Mouse (Mus musculus) spleen, adult 2 months (tissue): ENCODE results near the gene Pgd.

Experiments
- CTCF ChIP-seq: fragments of 200-500 bp; IDR thresholded peaks from 2 replicates; pipeline ENCODE4 v1.5.1; 2011; ENCODE audit warnings: mild to moderate bottlenecking, inconsistent platforms; ENCODE audit not compliant: insufficient read depth, insufficient read length, insufficient replicate concordance; ENCODE audit errors: extremely low read depth
- POLR2A ChIP-seq: fragments of 200-500 bp; IDR thresholded peaks from 2 replicates; pipeline ENCODE4 v1.6.1; 2011; ENCODE audit warnings: low read depth, low read length, inconsistent platforms

GRCm38 (mm10) chr4:149197180-149197579 is 30.6 kb upstream of the Pgd start:
- TF ChIP-seq CTCF = no peak
- TF ChIP-seq POLR2A = no peak
